Mouse (Mus musculus): Measurements from ENCODE around the gene Tmem181a. TPM values are rescaled to one million over a fixed set of nuclear protein-coding genes. Genes with fewer than 3 reads are reported as not detected.
A peak's percentile ranks its signal among the peaks of the same experiment; 100 is the strongest.
"Not testable (repeated sequence)": the region's sequence is repeated elsewhere in the genome, so short reads cannot be mapped to it uniquely, and the experiment has no call there.

Tmem181a gene
- 2.7 and 3.2 TPM in 2 replicates for polyA plus RNA-seq (2015; fragmentation: Nextera tagmentation; extraction: Ambion mirVana)

DNA sequence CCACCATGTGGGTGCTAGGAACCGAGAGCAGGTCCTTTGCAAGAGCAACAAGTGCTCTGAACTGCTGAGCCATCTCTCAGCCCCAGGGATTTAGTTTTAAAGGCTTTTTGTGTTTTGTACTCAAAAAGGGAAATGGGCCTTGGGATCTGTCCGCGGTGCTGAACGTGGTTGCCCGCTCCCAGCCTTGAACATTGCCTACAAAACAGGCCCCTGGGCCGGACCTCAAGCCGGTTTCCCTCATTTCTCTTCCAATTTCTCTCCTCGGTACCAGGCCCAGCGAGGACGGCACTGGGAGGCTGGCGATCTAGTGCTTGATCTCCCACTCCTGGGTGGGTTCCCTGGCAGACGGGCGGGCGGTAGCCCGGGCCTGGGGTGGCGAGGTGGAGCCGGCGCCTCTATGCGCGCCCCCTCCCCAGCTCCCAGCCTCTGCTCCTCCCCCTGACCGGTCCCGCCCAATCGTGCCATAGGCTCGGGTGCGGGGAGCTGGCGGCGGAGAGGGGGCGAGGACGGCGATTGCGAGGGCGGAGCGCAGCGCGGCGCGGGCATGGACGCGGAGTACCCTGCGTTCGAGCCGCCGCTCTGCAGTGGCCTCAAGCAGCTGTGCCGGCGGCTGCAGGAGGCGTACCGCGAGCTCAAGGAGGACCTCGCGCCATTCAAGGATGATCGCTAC is at the start of gene Tmem181a:
TSS of gene Tmem181a (plus strand) at position 461 of the 670 bp plus-strand sequence.
- not testable (repeated sequence) for H3K27me3 ChIP-seq (ENCODE audit: control insufficient read depth, insufficient read depth, low read depth, low read length); H3K27ac ChIP-seq (ENCODE audit: low read length); H3K9ac ChIP-seq (ENCODE audit: low read depth, low read length); H3K4me3 ChIP-seq (ENCODE audit: low read depth, low read length); H3K4me2 ChIP-seq (ENCODE audit: low read depth, low read length); H3K9me3 ChIP-seq (replicated peaks; ENCODE audit: control insufficient read depth, low read length); H3K36me3 ChIP-seq (ENCODE audit: control insufficient read depth, insufficient read depth); H3K4me1 ChIP-seq (ENCODE audit: control insufficient read depth, low read depth, low read length); ATAC-seq (ENCODE audit: low read depth)
- 0% methylated on average over 6 of the region's 51 CpGs for WGBS (ENCODE audit: insufficient replicate concordance)

- Histone ChIP-seq H3K27me3 (ENCODE audit: control insufficient read depth, insufficient read depth, low read depth, low read length) (no peaks in the 10 kb centered on the region), H3K36me3 (ENCODE audit: control insufficient read depth, insufficient read depth) (no peaks in the 10 kb centered on the region), H3K4me2 (ENCODE audit: low read depth, low read length) (no peak overlapping the region), H3K4me3 (ENCODE audit: low read depth, low read length) (no peak overlapping the region), H3K4me1 (ENCODE audit: control insufficient read depth, low read depth, low read length) (no peaks in the 10 kb centered on the region), H3K9me3 (replicated peaks; ENCODE audit: control insufficient read depth, low read length) (no peaks in the 10 kb centered on the region), H3K27ac (ENCODE audit: low read length) (no peak overlapping the region), H3K9ac (ENCODE audit: low read depth, low read length) (no peak overlapping the region)
- 69% methylated on average over 1 of the region's 1 CpGs for WGBS (ENCODE audit: insufficient replicate concordance)
- no peak for ATAC-seq (ENCODE audit: low read depth)
Measured at GRCm38 (mm10) chr17:6211721-6212120, 44.9 kb upstream of the Tmem181a start.

DNA sequence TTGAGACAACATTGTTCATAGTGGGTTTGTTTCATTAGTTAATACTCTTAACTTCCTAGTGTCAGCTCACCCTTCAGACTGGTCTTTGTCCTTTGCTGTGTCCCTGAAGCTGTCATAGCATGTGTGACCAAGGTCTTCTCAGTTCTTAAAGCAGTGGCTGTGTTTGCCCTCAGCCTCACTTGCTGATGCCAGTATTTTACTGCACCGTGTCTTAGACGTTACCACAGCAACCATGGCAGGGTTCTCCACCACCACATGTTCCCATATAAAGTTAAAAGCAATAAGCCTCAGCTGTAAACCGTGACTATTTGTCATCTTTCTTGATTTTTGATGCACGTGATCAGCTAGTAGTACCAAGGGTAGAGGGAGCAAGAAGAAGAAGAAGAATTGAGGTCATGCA is 41.0 kb upstream of the Tmem181a start:
- Histone ChIP-seq H3K9me3 (replicated peaks; ENCODE audit: control insufficient read depth, low read length) (no peaks in the 10 kb centered on the region), H3K36me3 (ENCODE audit: control insufficient read depth, insufficient read depth) (no peaks in the 10 kb centered on the region), H3K4me2 (ENCODE audit: low read depth, low read length) (no peak overlapping the region), H3K27me3 (ENCODE audit: control insufficient read depth, insufficient read depth, low read depth, low read length) (no peaks in the 10 kb centered on the region), H3K4me1 (ENCODE audit: control insufficient read depth, low read depth, low read length) (no peaks in the 10 kb centered on the region), H3K4me3 (ENCODE audit: low read depth, low read length) (no peak overlapping the region), H3K9ac (ENCODE audit: low read depth, low read length) (no peak overlapping the region), H3K27ac (ENCODE audit: low read length) (no peak overlapping the region)
- 62% methylated on average over 4 of the region's 4 CpGs for WGBS (ENCODE audit: insufficient replicate concordance)
- ATAC-seq (ENCODE audit: low read depth): no peak

DNA sequence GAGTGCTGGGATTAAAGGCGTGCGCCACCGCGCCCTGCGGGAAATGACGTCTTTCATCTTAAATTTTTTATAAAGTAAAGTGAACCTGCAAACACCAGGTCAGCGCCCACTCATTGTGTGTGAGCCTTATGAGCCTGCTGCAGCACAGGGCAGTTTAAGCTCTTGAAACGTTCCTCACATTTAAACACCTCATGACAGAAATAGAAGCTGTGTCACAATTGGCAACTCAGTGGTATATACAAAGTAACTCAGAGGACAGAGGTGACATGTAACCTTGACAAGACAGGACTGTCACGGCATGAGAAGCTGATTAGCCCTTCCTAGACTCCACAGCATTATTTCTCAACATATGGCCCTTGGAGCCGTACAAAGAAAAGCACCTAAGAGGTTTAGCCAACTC is 40.1 kb upstream of the Tmem181a start:
- Histone ChIP-seq H3K36me3 (ENCODE audit: control insufficient read depth, insufficient read depth) (no peaks in the 10 kb centered on the region), H3K27me3 (ENCODE audit: control insufficient read depth, insufficient read depth, low read depth, low read length) (no peaks in the 10 kb centered on the region), H3K9ac (ENCODE audit: low read depth, low read length) (no peak overlapping the region), H3K27ac (ENCODE audit: low read length) (no peak overlapping the region), H3K4me1 (ENCODE audit: control insufficient read depth, low read depth, low read length) (no peaks in the 10 kb centered on the region), H3K4me3 (ENCODE audit: low read depth, low read length) (no peak overlapping the region), H3K9me3 (replicated peaks; ENCODE audit: control insufficient read depth, low read length) (no peaks in the 10 kb centered on the region), H3K4me2 (ENCODE audit: low read depth, low read length) (no peak overlapping the region)
- ATAC-seq (ENCODE audit: low read depth): no peak
- WGBS (ENCODE audit: insufficient replicate concordance): 71% methylated on average over 10 of the region's 10 CpGs

DNA sequence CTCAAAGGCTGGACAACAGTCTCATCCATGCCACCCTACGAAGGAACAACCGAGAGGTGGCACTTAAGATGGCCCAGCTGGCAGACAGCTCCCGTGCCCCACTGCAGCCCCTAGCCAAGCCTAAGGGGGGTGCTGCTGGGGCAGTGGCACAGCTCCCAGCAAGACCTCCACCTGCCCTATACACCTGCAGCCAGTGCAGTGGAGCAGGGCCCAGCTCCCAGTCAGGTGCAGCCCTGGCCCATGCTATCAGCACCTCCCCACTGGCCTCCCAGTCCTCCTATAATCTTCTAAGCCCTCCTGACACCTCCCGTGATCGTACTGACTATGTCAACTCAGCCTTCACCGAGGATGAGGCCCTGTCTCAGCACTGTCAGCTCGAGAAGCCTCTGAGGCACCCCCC is 24.0 kb upstream of the Tmem181a start:
- not testable (repeated sequence) for H3K9ac ChIP-seq (ENCODE audit: low read depth, low read length); H3K4me2 ChIP-seq (ENCODE audit: low read depth, low read length); H3K36me3 ChIP-seq (ENCODE audit: control insufficient read depth, insufficient read depth); H3K27ac ChIP-seq (ENCODE audit: low read length); H3K9me3 ChIP-seq (replicated peaks; ENCODE audit: control insufficient read depth, low read length); H3K4me1 ChIP-seq (ENCODE audit: control insufficient read depth, low read depth, low read length); H3K4me3 ChIP-seq (ENCODE audit: low read depth, low read length); H3K27me3 ChIP-seq (ENCODE audit: control insufficient read depth, insufficient read depth, low read depth, low read length)
- WGBS (ENCODE audit: insufficient replicate concordance): no CpG with 5 or more reads among the region's 7 CpGs
- ATAC-seq (ENCODE audit: low read depth): 0 out of 2 replicates have a peak, but pooled peaks have one; percentile 19

GRCm38 (mm10) chr17:6251298-6251697 is 5.4 kb upstream of the Tmem181a start:
- not testable (repeated sequence) for H3K9ac ChIP-seq (ENCODE audit: low read depth, low read length); H3K27me3 ChIP-seq (ENCODE audit: control insufficient read depth, insufficient read depth, low read depth, low read length); ATAC-seq (ENCODE audit: low read depth); H3K9me3 ChIP-seq (replicated peaks; ENCODE audit: control insufficient read depth, low read length); H3K4me1 ChIP-seq (ENCODE audit: control insufficient read depth, low read depth, low read length); H3K27ac ChIP-seq (ENCODE audit: low read length); H3K4me3 ChIP-seq (ENCODE audit: low read depth, low read length); H3K36me3 ChIP-seq (ENCODE audit: control insufficient read depth, insufficient read depth); H3K4me2 ChIP-seq (ENCODE audit: low read depth, low read length)
- 58% methylated on average over 1 of the region's 1 CpGs for WGBS (ENCODE audit: insufficient replicate concordance)

- H3K27me3 ChIP-seq (ENCODE audit: control insufficient read depth, insufficient read depth, low read depth, low read length); H3K9ac ChIP-seq (ENCODE audit: low read depth, low read length); H3K4me2 ChIP-seq (ENCODE audit: low read depth, low read length); H3K36me3 ChIP-seq (ENCODE audit: control insufficient read depth, insufficient read depth); H3K4me3 ChIP-seq (ENCODE audit: low read depth, low read length); H3K27ac ChIP-seq (ENCODE audit: low read length); H3K4me1 ChIP-seq (ENCODE audit: control insufficient read depth, low read depth, low read length); H3K9me3 ChIP-seq (replicated peaks; ENCODE audit: control insufficient read depth, low read length); ATAC-seq (ENCODE audit: low read depth): not testable (repeated sequence)
- 2% methylated on average over 16 of the region's 20 CpGs for WGBS (ENCODE audit: insufficient replicate concordance)
Measured at GRCm38 (mm10) chr17:6257070-6257456, 403 bp downstream of the Tmem181a start.

GRCm38 (mm10) chr17:6269876-6270831 is 13.5 kb downstream of the Tmem181a start:
- peak; percentile 63 for ATAC-seq (ENCODE audit: low read depth)
- H3K27me3 ChIP-seq (ENCODE audit: control insufficient read depth, insufficient read depth, low read depth, low read length); H3K36me3 ChIP-seq (ENCODE audit: control insufficient read depth, insufficient read depth); H3K9me3 ChIP-seq (replicated peaks; ENCODE audit: control insufficient read depth, low read length); H3K4me1 ChIP-seq (ENCODE audit: control insufficient read depth, low read depth, low read length); H3K9ac ChIP-seq (ENCODE audit: low read depth, low read length); H3K27ac ChIP-seq (ENCODE audit: low read length): not testable (repeated sequence)
- Histone ChIP-seq H3K4me3 (ENCODE audit: low read depth, low read length) (peak overlapping the region; percentile 53), H3K4me2 (ENCODE audit: low read depth, low read length) (peak overlapping the region; percentile 49)
- WGBS (ENCODE audit: insufficient replicate concordance): under 1% methylated on average over 51 of the region's 84 CpGs

GRCm38 (mm10) chr17:6270840-6271239 is 14.2 kb downstream of the Tmem181a start:
- not testable (repeated sequence) for ATAC-seq (ENCODE audit: low read depth); H3K36me3 ChIP-seq (ENCODE audit: control insufficient read depth, insufficient read depth); H3K9ac ChIP-seq (ENCODE audit: low read depth, low read length)

More at GRCm38 (mm10) chr17:6270840-6271239, 14.2 kb downstream of the Tmem181a start:
- peak overlapping the region; percentile 49 for H3K4me2 ChIP-seq (ENCODE audit: low read depth, low read length)
- peak overlapping the region; percentile 53 for H3K4me3 ChIP-seq (ENCODE audit: low read depth, low read length)
- not testable (repeated sequence) for H3K4me1 ChIP-seq (ENCODE audit: control insufficient read depth, low read depth, low read length); H3K27me3 ChIP-seq (ENCODE audit: control insufficient read depth, insufficient read depth, low read depth, low read length); H3K27ac ChIP-seq (ENCODE audit: low read length); H3K9me3 ChIP-seq (replicated peaks; ENCODE audit: control insufficient read depth, low read length)
- under 1% methylated on average over 22 of the region's 25 CpGs for WGBS (ENCODE audit: insufficient replicate concordance)

Measured in liver, embryonic 16.5 days (tissue).